Mouse (Mus musculus) G1E (cell line): ENCODE measurements around the gene Enpp1. TPM values are rescaled to one million over a fixed set of nuclear protein-coding genes. Genes with fewer than 3 reads are reported as not detected.

Experiments
- ATAC-seq: 2 replicates; pipeline ENCODE4 v1.8.0; 2016; ENCODE audit warnings: mild to moderate bottlenecking; ENCODE audit not compliant: insufficient number of reproducible peaks, poor library complexity, low FRiP score, severe bottlenecking; ENCODE audit errors: extremely low read depth
- DNase-seq: peaks from one replicate; pipeline ENCODE4 v3.0.0; 2012; ENCODE audit warnings: low spot score
- H3K27me3 ChIP-seq: 2 replicates; pipeline ENCODE4 v1.6.1; 2012; ENCODE audit warnings: mild to moderate bottlenecking, low read length, inconsistent platforms; ENCODE audit not compliant: insufficient read depth
- H3K36me3 ChIP-seq: replicated peaks from 2 replicates; pipeline ENCODE3; 2012; ENCODE audit warnings: mild to moderate bottlenecking, inconsistent platforms
- H3K4me1 ChIP-seq: 2 replicates; pipeline ENCODE4 v1.6.1; 2012; ENCODE audit warnings: low read depth, low read length, inconsistent platforms, mixed read lengths; ENCODE audit not compliant: insufficient read depth
- H3K4me3 ChIP-seq: 2 replicates; pipeline ENCODE4 v1.5.1; 2012; ENCODE audit warnings: low read depth, mild to moderate bottlenecking, inconsistent platforms, low read length, moderate library complexity, mixed read lengths
- H3K9me3 ChIP-seq: replicated peaks from 2 replicates; pipeline ENCODE4 v1.6.1; 2012; ENCODE audit warnings: inconsistent platforms
- CTCF ChIP-seq: IDR thresholded peaks from 2 replicates; pipeline ENCODE4 v1.5.1; 2012; ENCODE audit warnings: low read depth, low read length, inconsistent platforms, mixed read lengths
- GATA1 ChIP-seq: IDR thresholded peaks from 2 replicates; pipeline ENCODE4 v1.6.1; 2012; ENCODE audit warnings: borderline replicate concordance, low read length, inconsistent platforms, mixed read lengths
- GATA2 ChIP-seq: IDR thresholded peaks from 2 replicates; pipeline ENCODE4 v1.6.1; 2012; ENCODE audit warnings: low read depth, low read length, inconsistent platforms, borderline replicate concordance
- POLR2AphosphoS5 ChIP-seq: IDR thresholded peaks from 2 replicates; pipeline ENCODE4 v1.6.1; 2012; ENCODE audit warnings: low read depth, low read length, inconsistent platforms; ENCODE audit not compliant: insufficient replicate concordance
- TAL1 ChIP-seq: conservative IDR thresholded peaks from 2 replicates; pipeline ENCODE4 v1.6.1; 2012; ENCODE audit warnings: low read depth, low read length, inconsistent platforms, mixed read lengths
- polyA plus RNA-seq: library from polyadenylated mRNA; stranded (reverse); fragments of >175 nt; gene quantifications from 2 replicates; pipeline ENCODE4 v1.2.3, GENCODE M21; 2012
- total RNA-seq, 2 experiments: library from RNA; stranded (forward) in 1 of 2; stranded (reverse) in 1 of 2; fragments of 200-1000 nt in 1 of 2; fragments of >200 nt in 1 of 2; fragmentation: Nextera tagmentation in 1 of 2; gene quantifications; 2 replicates each; pipeline ENCODE4 v1.2.3; 2014 to 2017

Gene Enpp1
- 0.23 and 0.53 TPM in 2 replicates for total RNA-seq (2014; fragmentation: Nextera tagmentation)
- total RNA-seq (2017), result 0.06 and 0.16 TPM in 2 replicates
- 0.01 TPM in 1 of 2 replicates, not detected in the other for polyA plus RNA-seq

- H3K4me3 ChIP-seq, result peak within 1 kb of the TSS; percentile 20; the same call in 1 of the 2 replicates
- no peak for DNase-seq
- H3K27me3 ChIP-seq, result 0 out of 2 replicates have a peak, but pooled peaks cover 4% of the 10 kb centered on the region
Observed at GRCm38 (mm10) chr10:24711480-24712366, at the start of gene Enpp1. Gene Enpp1 (minus strand): TSS chr10:24712159.

GRCm38 (mm10) chr10:24758326-24758915 lies 46.5 kb upstream of the Enpp1 start:
- TF ChIP-seq POLR2AphosphoS5, result no peak
- peak; percentile 83 for TF ChIP-seq TAL1
- no peak for TF ChIP-seq GATA1
- H3K36me3 ChIP-seq, result no peaks in the 10 kb centered on the region
- H3K9me3 ChIP-seq, result no peaks in the 10 kb centered on the region
- H3K27me3 ChIP-seq, result no peaks in the 10 kb centered on the region
- DNase-seq, result peak; percentile 61
- peak; percentile 92 for ATAC-seq
- H3K4me3 ChIP-seq, result peak overlapping the region; percentile 33; the same call in 1 of the 2 replicates
- H3K4me1 ChIP-seq, result peaks cover 79% of the 10 kb centered on the region

More at GRCm38 (mm10) chr10:24711480-24712366, at the start of gene Enpp1:
- H3K9me3 ChIP-seq, result peaks cover 10% of the 10 kb centered on the region
- no peak for ATAC-seq
- H3K4me1 ChIP-seq, result 0 out of 2 replicates have a peak, but pooled peaks cover 3% of the 10 kb centered on the region
- TF ChIP-seq POLR2AphosphoS5 (no peak), GATA1 (no peak), TAL1 (no peak), CTCF (no peak), GATA2 (no peak)
- no peaks in the 10 kb centered on the region for H3K36me3 ChIP-seq

GRCm38 (mm10) chr10:24754874-24755540 lies 43.0 kb upstream of the Enpp1 start:
- Histone ChIP-seq H3K4me3 (no peak overlapping the region), H3K27me3 (no peaks in the 10 kb centered on the region), H3K4me1 (peaks cover 68% of the 10 kb centered on the region), H3K9me3 (no peaks in the 10 kb centered on the region; the same call in 1 of the 2 replicates), H3K36me3 (no peaks in the 10 kb centered on the region)
- TF ChIP-seq GATA2, result no peak
- no peak for TF ChIP-seq POLR2AphosphoS5
- no peak for TF ChIP-seq TAL1
- no peak for TF ChIP-seq GATA1
- no peak for TF ChIP-seq CTCF
- DNase-seq (no peak), ATAC-seq (no peak)

GRCm38 (mm10) chr10:24754251-24754835 lies 42.4 kb upstream of the Enpp1 start:
- no peak for ATAC-seq
- H3K4me3 ChIP-seq, result peak overlapping the region; percentile 42; the same call in 1 of the 2 replicates

GRCm38 (mm10) chr10:24753536-24754250 lies 41.7 kb upstream of the Enpp1 start:
- ATAC-seq, result no peak
- peak overlapping the region; percentile 42; the same call in 1 of the 2 replicates for H3K4me3 ChIP-seq
- H3K27me3 ChIP-seq, result no peaks in the 10 kb centered on the region
- TF ChIP-seq GATA2, result no peak
- TF ChIP-seq POLR2AphosphoS5, result no peak
- no peak for TF ChIP-seq CTCF
- TF ChIP-seq GATA1, result no peak
- no peak for TF ChIP-seq TAL1
- peaks cover 55% of the 10 kb centered on the region for H3K4me1 ChIP-seq
- no peak for DNase-seq
- no peaks in the 10 kb centered on the region; the same call in 1 of the 2 replicates for H3K9me3 ChIP-seq
- H3K36me3 ChIP-seq, result no peaks in the 10 kb centered on the region

More at GRCm38 (mm10) chr10:24754251-24754835, 42.4 kb upstream of the Enpp1 start:
- Histone ChIP-seq H3K4me1 (peaks cover 61% of the 10 kb centered on the region), H3K36me3 (no peaks in the 10 kb centered on the region), H3K9me3 (no peaks in the 10 kb centered on the region; the same call in 1 of the 2 replicates), H3K27me3 (no peaks in the 10 kb centered on the region)
- no peak for DNase-seq
- no peak for TF ChIP-seq GATA2
- no peak for TF ChIP-seq TAL1
- TF ChIP-seq GATA1, result no peak
- TF ChIP-seq POLR2AphosphoS5, result no peak
- no peak for TF ChIP-seq CTCF
